Mouse (Mus musculus) mature B cell (primary cell): ENCODE data around the gene Map2k6.
"Not testable (repeated sequence)": the region's sequence is repeated elsewhere in the genome, so short reads cannot be mapped to it uniquely, and the experiment has no call there.

Experiments used
- in situ Hi-C: fragments of 300-500 bp; cut with MboI; formaldehyde crosslinking; loops from 2 replicates; pipeline ENCODE4 v1.14.3; 2019

Map2k6 gene

GRCm38 (mm10) chr11:110398553-110399239, at the start of gene Map2k6:
Gene Map2k6 (plus strand): TSS chr11:110399122.
- in situ Hi-C loops = no loop called here

- in situ Hi-C loops = no loop called here
These were observed 44.7 kb upstream of the Map2k6 start for GRCm38 (mm10) chr11:110354261-110354660.

- in situ Hi-C loops = not testable (repeated sequence)
These were observed 43.8 kb upstream of the Map2k6 start for GRCm38 (mm10) chr11:110355131-110355530.

GRCm38 (mm10) chr11:110357756-110358551, 41.0 kb upstream of the Map2k6 start:
- in situ Hi-C loops = no loop called here

DNA sequence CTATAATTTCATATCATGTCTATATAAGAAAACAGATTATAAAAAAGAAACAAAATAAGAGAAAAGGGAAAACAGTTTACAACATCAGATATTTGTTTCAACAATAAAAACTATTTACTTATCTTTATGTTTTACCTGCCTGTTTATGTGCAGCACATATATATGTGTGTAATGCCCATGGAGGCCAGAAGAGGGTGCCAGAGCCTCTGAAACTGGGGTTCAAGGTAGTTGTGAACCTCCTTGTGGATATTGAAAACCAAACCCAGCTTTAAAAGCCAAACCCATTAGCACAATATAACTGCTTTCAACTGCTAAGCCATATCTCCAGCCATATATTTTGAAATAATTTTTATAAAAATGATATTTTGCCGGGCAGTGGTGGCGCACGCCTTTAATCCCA, 33.9 kb upstream of the Map2k6 start:
- in situ Hi-C loops = loop anchor here (5.0 kb wide), 1 partner anchor 117 kb away; no protein-coding TSS in a partner anchor

DNA sequence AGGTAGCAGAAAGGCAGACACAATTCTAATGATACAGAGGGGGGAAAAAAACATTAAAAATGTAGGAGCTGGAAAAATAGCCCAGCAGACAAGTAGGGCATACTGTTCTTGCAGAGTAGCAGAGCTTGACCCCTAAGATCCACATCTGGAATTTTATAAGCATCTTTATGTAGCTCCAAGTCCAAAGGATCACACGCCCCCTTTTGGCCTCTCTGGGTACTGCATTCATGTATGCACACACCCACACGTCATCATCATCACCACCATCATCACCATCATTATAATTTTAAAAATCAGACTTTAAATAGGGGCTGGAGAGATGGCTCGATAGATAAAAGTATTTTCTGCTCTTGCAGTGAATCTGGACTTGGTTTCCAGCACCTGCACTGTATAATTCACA, 32.0 kb upstream of the Map2k6 start:
- in situ Hi-C loops = loop anchor here (5.0 kb wide), 1 partner anchor 115 kb away; no protein-coding TSS in a partner anchor

DNA sequence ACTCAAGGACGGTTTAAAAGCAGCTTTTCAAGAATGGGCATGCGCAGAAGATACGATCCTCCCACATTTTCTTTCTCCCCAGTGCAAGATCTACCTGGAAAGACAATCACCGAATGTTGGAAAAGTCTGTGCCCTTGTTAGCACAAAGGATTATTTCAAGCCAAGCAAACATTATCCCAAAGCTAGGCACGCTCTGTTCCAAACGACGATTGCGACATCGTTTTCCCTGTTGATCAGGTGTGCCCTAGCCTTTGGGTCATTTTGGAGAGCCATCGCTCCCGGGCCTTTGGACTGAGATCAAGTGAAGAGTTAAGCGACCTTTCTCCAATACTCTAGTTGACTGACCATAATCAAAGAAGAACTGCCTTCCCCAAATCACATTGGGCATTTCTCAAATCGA, 31.3 kb upstream of the Map2k6 start:
- in situ Hi-C loops = loop anchor here (5.0 kb wide), 1 partner anchor 115 kb away; no protein-coding TSS in a partner anchor

DNA sequence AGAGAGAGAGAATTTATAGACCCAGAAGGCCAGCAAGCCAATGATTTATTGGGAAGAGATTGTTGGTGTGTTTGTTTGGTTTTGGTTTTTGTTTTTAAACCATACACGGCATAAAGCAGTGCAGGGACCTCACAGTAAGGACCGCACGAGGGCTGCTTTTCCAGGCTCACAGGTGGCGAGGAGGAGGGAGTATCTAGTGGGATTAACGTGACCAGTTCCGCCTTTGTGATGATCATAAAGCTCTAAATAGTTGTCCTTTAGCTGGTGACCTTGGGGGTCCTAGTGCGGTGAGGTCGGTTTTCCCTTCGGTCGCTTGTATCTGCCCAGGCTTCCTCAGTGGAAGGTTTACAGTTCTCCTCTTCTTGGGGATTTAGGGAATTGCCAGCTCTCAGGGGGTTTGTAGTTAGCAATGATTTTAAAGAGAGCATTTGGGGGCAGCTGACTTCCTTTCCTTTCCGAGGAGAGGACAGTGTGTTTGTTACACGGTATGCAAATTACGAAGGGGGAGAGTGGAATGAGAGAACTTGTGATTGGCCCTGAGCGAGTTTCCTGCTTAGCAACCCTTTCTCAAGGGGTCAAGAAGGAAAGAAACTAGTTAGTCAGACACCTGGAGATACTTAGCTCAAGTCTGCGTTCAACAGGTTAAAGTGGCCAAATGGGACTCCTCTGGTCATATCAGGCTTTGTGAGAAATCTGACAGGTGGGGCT, 29.5 kb upstream of the Map2k6 start:
- in situ Hi-C loops = loop anchor here (5.0 kb wide), 1 partner anchor 113 kb away; no protein-coding TSS in a partner anchor

DNA sequence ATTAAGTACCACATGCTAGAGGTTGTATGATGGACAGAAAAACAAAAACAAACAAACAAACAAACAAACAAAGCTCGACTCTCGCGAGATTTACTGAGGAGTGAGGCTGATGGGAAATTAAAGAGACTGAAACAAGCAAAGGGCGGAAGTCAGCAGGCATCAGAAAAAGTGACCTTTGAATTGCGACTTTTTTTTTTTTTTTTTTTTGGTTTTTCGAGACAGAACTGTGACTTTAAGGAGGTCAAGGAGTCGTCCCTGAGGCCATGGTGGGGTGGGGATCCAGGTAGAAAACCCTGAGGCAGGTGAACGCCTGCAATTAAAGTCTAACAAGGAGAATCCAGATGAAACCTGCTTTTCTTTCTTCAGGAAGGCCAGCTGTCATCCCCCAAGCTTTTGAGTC, 27.1 kb upstream of the Map2k6 start:
- in situ Hi-C loops = no loop called here

DNA sequence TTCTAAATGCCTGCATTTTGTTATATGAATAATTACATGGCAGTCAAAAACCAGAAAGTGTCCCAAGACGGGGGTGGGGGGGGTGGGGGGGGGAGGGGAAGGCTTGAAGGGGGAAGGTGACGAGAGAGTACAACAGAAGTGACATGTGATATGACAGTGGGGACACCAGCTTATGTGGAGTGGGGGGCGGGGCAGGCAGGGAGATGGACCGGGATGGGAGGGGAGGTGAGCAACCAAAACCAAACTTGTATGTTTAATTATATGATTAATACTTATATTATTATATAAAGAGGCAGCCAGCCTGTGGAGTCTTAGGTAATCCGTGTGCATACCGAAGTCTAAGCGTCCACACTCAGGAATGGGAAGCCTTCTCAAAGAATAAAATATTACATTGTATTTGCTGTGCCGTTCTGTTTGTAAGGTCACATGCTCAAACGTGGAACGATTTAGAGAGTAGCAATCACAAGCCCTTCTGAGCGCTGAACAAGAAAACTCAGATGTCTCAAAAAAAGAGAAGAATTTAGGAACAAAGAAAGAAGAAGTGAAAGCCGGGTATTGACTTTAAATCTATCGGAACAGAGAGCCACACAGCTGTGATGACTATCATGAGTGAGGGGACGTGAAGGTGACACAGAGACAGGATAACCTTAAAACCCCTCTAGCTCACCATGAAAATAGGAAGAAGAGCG, 26.5 kb upstream of the Map2k6 start:
- in situ Hi-C loops = no loop called here

DNA sequence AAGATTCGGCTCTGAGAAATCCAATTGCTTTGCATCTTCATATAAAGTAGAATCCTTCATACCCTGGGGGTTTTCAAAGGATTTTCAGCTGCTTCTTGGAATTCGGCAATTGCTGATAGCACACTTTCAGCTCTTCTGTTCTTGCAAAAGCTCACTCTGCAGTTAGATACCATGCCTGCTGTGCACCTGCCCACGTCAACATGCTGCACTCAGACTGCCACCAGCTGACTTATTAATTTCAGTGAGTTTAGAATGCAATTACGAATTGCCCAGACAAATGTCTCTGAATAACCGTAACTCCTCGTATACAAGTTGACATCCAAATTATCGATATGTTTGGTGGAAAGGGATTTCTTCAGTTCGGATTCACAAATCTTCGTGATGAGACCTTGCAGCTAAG, 24.9 kb upstream of the Map2k6 start:
- in situ Hi-C loops = no loop called here

- in situ Hi-C loops = no loop called here
These were observed 19.1 kb upstream of the Map2k6 start for GRCm38 (mm10) chr11:110379661-110380309.

GRCm38 (mm10) chr11:110380310-110380668, 18.6 kb upstream of the Map2k6 start:
- in situ Hi-C loops = no loop called here

- in situ Hi-C loops = no loop called here
These were observed 13.4 kb upstream of the Map2k6 start for GRCm38 (mm10) chr11:110385487-110385886.

- in situ Hi-C loops = no loop called here
These were observed 6.2 kb upstream of the Map2k6 start for GRCm38 (mm10) chr11:110392763-110393162.

- in situ Hi-C loops = no loop called here
These were observed 4.0 kb upstream of the Map2k6 start for GRCm38 (mm10) chr11:110394788-110395452.

- in situ Hi-C loops = no loop called here
These were observed 2.8 kb upstream of the Map2k6 start for GRCm38 (mm10) chr11:110396085-110396484.

- in situ Hi-C loops = no loop called here
These were observed 573 bp downstream of the Map2k6 start for GRCm38 (mm10) chr11:110399240-110400150.

GRCm38 (mm10) chr11:110400283-110400682, 1.4 kb downstream of the Map2k6 start:
- in situ Hi-C loops = no loop called here

DNA sequence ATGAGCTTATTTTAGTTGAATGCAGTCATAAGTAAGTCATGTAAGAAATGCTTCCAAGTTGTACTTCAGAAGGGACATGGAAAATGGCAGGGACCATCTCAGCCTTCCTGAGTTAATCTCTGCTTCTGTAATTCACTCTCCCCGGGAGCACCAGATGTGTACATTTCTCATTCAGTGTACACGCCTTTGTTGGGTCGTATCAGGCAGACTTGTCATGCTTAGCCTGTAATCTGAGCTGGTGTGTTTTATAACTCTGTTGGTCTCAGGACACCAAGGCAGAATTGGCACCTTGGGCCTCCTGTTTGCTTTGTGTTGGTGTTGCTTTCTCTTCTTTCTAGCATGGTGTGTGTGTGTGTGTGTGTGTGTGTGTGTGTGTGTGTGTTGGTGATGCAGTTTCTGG, 3.7 kb downstream of the Map2k6 start:
- in situ Hi-C loops = no loop called here
